Mouse (Mus musculus) lung, embryonic 15.5 days (tissue): ENCODE results near the gene Hsd11b1. TPM values are rescaled to one million over a fixed set of nuclear protein-coding genes. Genes with fewer than 3 reads are reported as not detected.

ENCODE experiments used
- ATAC-seq: fragments of 200-750 bp; cut with Nextera tagmentation; 2 replicates; pipeline ENCODE4 v1.8.0; 2017; ENCODE audit warnings: moderate number of reproducible peaks, borderline replicate concordance; ENCODE audit not compliant: low FRiP score, low TSS enrichment; ENCODE audit errors: extremely low read depth
- H3K27ac ChIP-seq: fragments of 300-500 bp; sonication (generic); 2 replicates; pipeline ENCODE4 v1.5.1; 2015; ENCODE audit warnings: moderate library complexity, mild to moderate bottlenecking, inconsistent platforms
- H3K27me3 ChIP-seq: fragments of 300-500 bp; sonication (generic); 2 replicates; pipeline ENCODE4 v1.6.1; 2015; ENCODE audit warnings: inconsistent platforms
- H3K36me3 ChIP-seq: fragments of 300-500 bp; sonication (generic); 2 replicates; pipeline ENCODE4 v1.6.1; 2015; ENCODE audit warnings: inconsistent platforms
- H3K4me1 ChIP-seq: fragments of 300-500 bp; sonication (generic); 2 replicates; pipeline ENCODE4 v1.6.1; 2015; ENCODE audit warnings: inconsistent platforms
- H3K4me2 ChIP-seq: fragments of 300-500 bp; sonication (generic); 2 replicates; pipeline ENCODE4 v1.6.1; 2015; ENCODE audit warnings: inconsistent platforms, mild to moderate bottlenecking, moderate library complexity
- H3K4me3 ChIP-seq: fragments of 300-500 bp; sonication (generic); 2 replicates; pipeline ENCODE4 v1.5.1; 2015; ENCODE audit warnings: mild to moderate bottlenecking, inconsistent platforms
- H3K9ac ChIP-seq: fragments of 300-500 bp; sonication (generic); 2 replicates; pipeline ENCODE4 v1.6.1; 2015; ENCODE audit warnings: inconsistent platforms
- H3K9me3 ChIP-seq: fragments of 300-500 bp; sonication (generic); 2 replicates; pipeline ENCODE4 v1.6.1; 2016; ENCODE audit warnings: inconsistent platforms
- WGBS: fragments of 180-500 bp; shearing (Covaris S2); methylation state at CpG from one replicate; pipeline ENCODE4 v1.1.7; 2015; 5-methylcytosine and 5-hydroxymethylcytosine counted together
- polyA plus RNA-seq: library from polyadenylated mRNA; unstranded; fragments of >200 nt; fragmentation: Nextera tagmentation; extraction: Ambion mirVana; gene quantifications from 2 replicates; pipeline ENCODE4 v1.2.1, GENCODE M21; 2015

Hsd11b1 gene
- polyA plus RNA-seq, 1 experiment from 2014 or later: 27.1 TPM

DNA sequence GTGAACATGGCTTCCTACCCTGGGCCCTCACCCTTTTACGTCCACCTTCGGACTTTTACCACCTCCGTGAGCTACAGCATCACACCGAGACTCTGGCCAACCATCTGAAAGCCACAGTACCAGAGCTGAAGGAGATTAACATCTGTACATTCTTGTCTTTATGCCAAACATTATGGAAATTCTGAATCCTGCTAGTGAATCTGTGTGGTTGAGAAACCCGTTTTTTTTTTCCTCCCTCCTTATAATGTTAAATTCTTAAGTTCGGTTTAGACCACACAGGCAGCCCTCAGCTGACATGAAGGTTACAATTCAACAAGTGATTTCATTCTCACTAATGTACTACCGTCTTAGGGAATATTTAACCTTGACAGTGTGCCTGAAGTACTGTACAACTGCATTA lies 28.9 kb downstream of the Hsd11b1 start:
- Histone ChIP-seq H3K4me2 (no peak overlapping the region), H3K27ac (no peak overlapping the region), H3K9me3 (no peaks in the 10 kb centered on the region), H3K27me3 (no peaks in the 10 kb centered on the region), H3K9ac (no peak overlapping the region), H3K4me3 (no peak overlapping the region), H3K4me1 (peaks cover 13% of the 10 kb centered on the region; the same call in 1 of the 2 replicates), H3K36me3 (no peaks in the 10 kb centered on the region)
- ATAC-seq: no peak
- WGBS: 66% methylated on average over 7 of the region's 7 CpGs

DNA sequence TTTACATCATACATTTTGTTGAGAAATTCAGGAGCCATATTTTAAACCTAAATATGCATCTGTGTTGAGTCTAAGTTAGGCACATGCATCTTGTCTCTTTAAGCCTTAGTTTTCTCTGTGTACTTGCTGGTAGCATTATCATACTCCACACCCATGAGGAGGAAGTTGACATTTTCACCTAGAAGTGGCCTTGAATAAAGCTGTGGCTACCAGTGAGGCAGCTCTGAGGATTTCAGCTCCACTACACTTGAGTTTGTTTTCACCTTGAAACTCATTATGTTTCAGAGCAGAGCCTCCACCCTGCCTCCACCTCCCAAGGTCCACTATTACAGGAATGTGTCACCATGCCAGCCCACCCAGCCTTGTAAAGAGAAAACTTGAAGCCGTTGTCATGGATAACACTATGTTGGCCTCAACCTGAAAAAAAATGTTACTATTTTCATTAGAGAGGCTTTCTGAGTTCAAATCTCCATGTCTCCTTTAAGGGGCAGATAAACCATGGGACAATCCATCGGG lies 29.7 kb downstream of the Hsd11b1 start:
- H3K36me3 ChIP-seq: no peaks in the 10 kb centered on the region
- H3K9me3 ChIP-seq: no peaks in the 10 kb centered on the region
- H3K4me1 ChIP-seq: peaks cover 16% of the 10 kb centered on the region; the same call in 1 of the 2 replicates
- no peak overlapping the region for H3K27ac ChIP-seq
- H3K4me2 ChIP-seq: no peak overlapping the region
- WGBS: 83% methylated on average over 2 of the region's 2 CpGs
- no peak overlapping the region for H3K4me3 ChIP-seq
- ATAC-seq: no peak
- H3K9ac ChIP-seq: no peak overlapping the region
- no peaks in the 10 kb centered on the region for H3K27me3 ChIP-seq

DNA sequence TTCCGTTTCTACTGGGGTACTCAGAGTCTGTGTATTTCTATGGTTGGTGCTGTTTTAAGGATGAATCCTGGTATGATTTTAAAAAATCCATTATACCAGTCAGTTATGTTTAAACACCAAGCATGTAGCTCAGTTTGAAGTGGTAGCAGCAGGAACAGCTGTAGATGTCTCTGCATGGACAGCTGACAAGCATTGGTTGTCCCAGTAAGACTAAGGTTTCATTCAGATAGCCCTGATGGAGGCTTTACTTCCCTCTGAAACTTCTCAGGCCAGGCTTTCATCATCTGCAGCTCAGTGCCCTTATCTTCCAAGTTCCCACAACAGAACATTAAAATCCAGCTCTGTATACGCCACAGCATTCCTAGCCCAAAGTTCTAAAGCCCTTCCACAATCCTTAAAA lies 31.1 kb downstream of the Hsd11b1 start:
- Histone ChIP-seq H3K4me2 (no peak overlapping the region), H3K27me3 (no peaks in the 10 kb centered on the region), H3K9ac (no peak overlapping the region), H3K27ac (no peak overlapping the region), H3K9me3 (no peaks in the 10 kb centered on the region), H3K36me3 (no peaks in the 10 kb centered on the region), H3K4me1 (peaks cover 16% of the 10 kb centered on the region; the same call in 1 of the 2 replicates), H3K4me3 (no peak overlapping the region)
- 83% methylated on average over 2 of the region's 2 CpGs for WGBS
- ATAC-seq: no peak

DNA sequence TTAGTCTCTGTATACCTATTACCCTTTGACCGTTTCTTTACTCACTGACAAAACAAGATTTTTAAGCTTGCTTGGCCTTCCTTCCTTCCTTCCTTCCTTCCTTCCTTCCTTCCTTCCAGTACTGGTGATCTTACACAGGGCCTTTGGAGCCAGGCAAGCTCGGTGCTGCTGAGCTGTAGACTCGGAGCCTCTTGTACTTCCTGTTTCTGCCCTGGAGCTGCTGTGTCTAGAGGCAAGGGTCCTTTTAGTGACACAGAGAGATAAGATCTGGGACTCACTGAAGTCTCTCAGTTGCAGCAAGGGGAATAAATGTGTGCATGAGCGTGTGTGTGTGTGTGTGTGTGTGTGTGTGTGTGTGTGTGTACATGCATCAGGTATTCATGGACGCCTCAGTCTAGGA lies 32.9 kb downstream of the Hsd11b1 start:
- no peaks in the 10 kb centered on the region for H3K27me3 ChIP-seq
- H3K36me3 ChIP-seq: no peaks in the 10 kb centered on the region
- H3K4me1 ChIP-seq: peaks cover 18% of the 10 kb centered on the region; the same call in 1 of the 2 replicates
- 34% methylated on average over 5 of the region's 5 CpGs for WGBS
- no peak overlapping the region for H3K4me2 ChIP-seq
- no peak overlapping the region for H3K4me3 ChIP-seq
- H3K27ac ChIP-seq: peak overlapping the region; percentile 65
- ATAC-seq: no peak
- no peaks in the 10 kb centered on the region for H3K9me3 ChIP-seq
- H3K9ac ChIP-seq: no peak overlapping the region

DNA sequence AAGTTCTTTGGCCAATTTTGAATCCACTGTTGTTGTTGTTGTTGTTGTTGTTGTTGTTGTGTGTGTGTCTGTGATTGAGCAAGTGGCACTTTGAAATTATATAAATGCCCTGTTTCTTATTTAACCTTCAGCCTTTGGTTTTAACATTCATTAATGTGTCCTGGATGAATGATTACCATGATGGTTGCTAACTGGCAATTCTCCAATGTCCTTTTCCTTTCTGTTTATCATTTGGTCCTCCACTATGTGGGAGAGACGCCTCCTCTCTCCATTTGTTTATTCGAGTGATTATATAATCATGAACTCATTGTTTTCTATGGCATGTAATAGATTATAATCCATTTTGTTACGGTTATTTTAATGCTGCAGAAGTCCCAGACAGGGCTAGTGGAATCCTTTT lies 33.3 kb downstream of the Hsd11b1 start:
- H3K9me3 ChIP-seq: no peaks in the 10 kb centered on the region
- H3K27ac ChIP-seq: peak overlapping the region; percentile 65
- ATAC-seq: 0 out of 2 replicates have a peak, but pooled peaks have one; percentile 55
- H3K4me3 ChIP-seq: no peak overlapping the region
- peaks cover 18% of the 10 kb centered on the region; the same call in 1 of the 2 replicates for H3K4me1 ChIP-seq
- 29% methylated on average over 3 of the region's 3 CpGs for WGBS
- no peaks in the 10 kb centered on the region for H3K36me3 ChIP-seq
- no peak overlapping the region for H3K4me2 ChIP-seq
- H3K27me3 ChIP-seq: no peaks in the 10 kb centered on the region
- H3K9ac ChIP-seq: no peak overlapping the region

DNA sequence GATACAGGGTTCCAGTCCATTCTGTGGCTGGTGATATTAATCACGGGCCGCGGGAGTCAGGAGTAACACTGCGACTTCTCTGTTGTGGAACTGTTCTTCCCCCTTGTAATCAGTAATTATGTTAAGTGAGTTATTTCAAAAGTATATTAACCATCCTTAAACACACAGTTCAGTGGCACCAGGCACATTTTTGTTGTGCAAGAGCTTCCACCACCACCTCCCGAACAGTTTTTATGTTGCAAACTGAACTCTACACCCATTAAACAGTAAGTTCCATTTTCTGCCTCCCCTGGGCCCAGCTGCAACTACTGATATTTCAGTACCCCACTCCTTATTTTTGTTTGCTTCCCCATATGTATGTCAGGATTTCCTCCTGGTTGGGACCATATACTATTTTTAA lies 34.3 kb downstream of the Hsd11b1 start:
- ATAC-seq: no peak
- H3K27me3 ChIP-seq: no peaks in the 10 kb centered on the region
- no peak overlapping the region for H3K27ac ChIP-seq
- H3K4me2 ChIP-seq: no peak overlapping the region
- H3K9me3 ChIP-seq: no peaks in the 10 kb centered on the region
- H3K4me1 ChIP-seq: peaks cover 18% of the 10 kb centered on the region; the same call in 1 of the 2 replicates
- H3K9ac ChIP-seq: no peak overlapping the region
- 78% methylated on average over 5 of the region's 5 CpGs for WGBS
- no peak overlapping the region for H3K4me3 ChIP-seq
- no peaks in the 10 kb centered on the region for H3K36me3 ChIP-seq

DNA sequence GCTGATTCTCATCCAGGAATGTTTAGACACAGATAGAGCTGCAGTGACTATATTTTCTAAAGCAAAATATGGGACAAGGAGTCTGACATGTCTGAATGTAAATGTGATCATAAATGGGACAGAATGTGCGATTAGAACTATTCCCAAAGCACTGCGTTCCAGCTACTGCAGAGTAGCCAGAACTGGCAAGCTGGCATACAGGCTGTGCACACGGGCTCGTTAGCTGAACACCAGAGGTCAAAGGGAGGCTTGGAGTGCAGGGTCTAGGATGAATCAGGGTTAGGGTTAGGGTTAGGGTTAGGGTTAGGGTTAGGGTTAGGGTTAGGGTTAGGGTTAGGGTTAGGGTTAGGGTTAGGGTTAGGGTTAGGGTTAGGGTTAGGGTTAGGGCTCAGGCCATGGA lies 36.3 kb downstream of the Hsd11b1 start:
- Histone ChIP-seq H3K4me3 (no peak overlapping the region), H3K9me3 (no peaks in the 10 kb centered on the region), H3K4me2 (no peak overlapping the region), H3K36me3 (no peaks in the 10 kb centered on the region), H3K9ac (no peak overlapping the region), H3K4me1 (peaks cover 18% of the 10 kb centered on the region; the same call in 1 of the 2 replicates), H3K27me3 (no peaks in the 10 kb centered on the region), H3K27ac (no peak overlapping the region)
- 80% methylated on average over 4 of the region's 4 CpGs for whole genome bisulfite sequencing
- no peak for ATAC-seq

DNA sequence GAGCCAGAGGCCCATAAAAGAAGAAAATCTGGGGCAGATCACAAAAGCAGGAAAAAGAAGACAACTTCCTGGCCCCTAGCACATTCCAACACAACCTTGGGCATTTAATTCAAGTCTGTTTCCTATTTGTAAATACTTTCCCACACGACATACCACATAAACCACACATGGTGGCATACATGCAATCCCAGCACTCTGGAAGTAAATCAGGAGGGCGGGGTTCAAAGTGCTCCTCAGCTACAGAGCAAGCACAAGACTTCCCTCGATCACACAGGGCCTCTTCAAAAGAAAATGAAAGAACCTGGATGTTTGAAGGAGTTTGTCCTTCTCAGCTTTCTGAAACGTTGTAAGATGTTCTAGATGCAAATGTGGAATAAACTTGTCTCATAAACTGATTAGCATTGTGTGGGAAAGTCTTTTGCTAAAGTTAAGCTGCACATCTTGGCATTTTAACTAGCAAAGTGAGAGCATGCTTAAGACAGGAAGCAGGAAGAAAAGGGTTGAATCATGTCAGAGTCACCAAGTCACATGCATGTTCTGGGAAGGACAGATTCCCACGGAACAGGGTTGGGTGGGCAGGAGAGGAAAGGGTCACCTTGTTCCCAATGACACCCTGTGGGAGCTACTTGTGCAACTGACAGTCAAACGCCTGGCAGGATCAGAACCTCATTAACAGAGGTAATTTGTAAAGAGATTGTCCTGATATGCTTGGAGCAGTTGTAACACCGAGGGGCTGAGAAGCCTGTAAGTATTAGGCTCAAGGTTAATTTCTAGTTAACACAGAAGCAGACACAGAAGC lies 37.0 kb downstream of the Hsd11b1 start:
- Histone ChIP-seq H3K9me3 (no peaks in the 10 kb centered on the region), H3K4me3 (no peak overlapping the region), H3K9ac (no peak overlapping the region), H3K27me3 (no peaks in the 10 kb centered on the region), H3K4me2 (no peak overlapping the region), H3K36me3 (no peaks in the 10 kb centered on the region), H3K4me1 (peaks cover 18% of the 10 kb centered on the region; the same call in 1 of the 2 replicates), H3K27ac (no peak overlapping the region)
- no peak for ATAC-seq
- WGBS: 32% methylated on average over 7 of the region's 7 CpGs

DNA sequence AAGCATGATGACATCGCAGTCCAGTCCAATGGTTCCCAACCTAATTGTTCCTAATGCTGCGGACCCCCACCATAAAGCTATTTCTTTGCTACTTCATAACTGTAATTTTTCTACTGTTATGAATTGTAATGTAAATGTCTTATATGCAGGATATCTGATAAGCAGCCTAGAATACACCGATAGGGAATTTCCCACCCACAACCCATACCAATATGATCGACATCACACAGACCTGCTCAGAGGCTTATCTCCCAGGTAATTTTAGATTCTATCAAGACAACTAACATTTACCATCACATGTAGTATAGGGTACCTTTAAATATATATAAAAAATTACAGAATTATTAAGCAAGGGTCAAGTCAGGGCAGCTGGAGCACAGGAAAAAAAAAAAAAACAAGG lies 37.8 kb downstream of the Hsd11b1 start:
- Histone ChIP-seq H3K4me3 (no peak overlapping the region), H3K4me1 (peaks cover 17% of the 10 kb centered on the region; the same call in 1 of the 2 replicates), H3K9ac (no peak overlapping the region), H3K9me3 (no peaks in the 10 kb centered on the region), H3K27me3 (no peaks in the 10 kb centered on the region), H3K27ac (no peak overlapping the region), H3K36me3 (no peaks in the 10 kb centered on the region), H3K4me2 (no peak overlapping the region)
- WGBS: 89% methylated on average over 4 of the region's 4 CpGs
- no peak for ATAC-seq

DNA sequence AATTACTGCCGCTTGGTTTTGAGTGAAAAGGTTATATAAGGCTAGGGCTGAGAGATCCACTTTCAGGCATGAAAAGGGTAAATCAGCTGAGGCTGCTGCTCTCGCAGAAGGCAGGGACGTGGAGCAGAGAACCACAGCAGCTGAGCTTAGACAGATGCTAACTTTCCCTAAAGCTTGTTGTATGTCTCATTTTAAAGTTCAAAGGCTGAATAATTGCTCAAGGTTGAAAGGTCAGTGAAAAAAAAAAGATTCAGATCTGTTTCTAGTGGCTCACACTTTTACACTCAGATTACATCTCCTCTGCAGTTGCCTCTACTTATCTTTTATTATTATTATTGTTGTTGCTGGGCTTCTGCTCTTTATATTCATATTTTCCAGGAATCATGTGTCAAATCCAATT lies 38.3 kb downstream of the Hsd11b1 start:
- no peak overlapping the region for H3K27ac ChIP-seq
- no peak overlapping the region for H3K4me3 ChIP-seq
- no peak overlapping the region for H3K4me2 ChIP-seq
- H3K9me3 ChIP-seq: no peaks in the 10 kb centered on the region
- H3K27me3 ChIP-seq: no peaks in the 10 kb centered on the region
- peaks cover 11% of the 10 kb centered on the region; the same call in 1 of the 2 replicates for H3K4me1 ChIP-seq
- no peak for ATAC-seq
- 42% methylated on average over 3 of the region's 3 CpGs for WGBS
- H3K36me3 ChIP-seq: no peaks in the 10 kb centered on the region
- no peak overlapping the region for H3K9ac ChIP-seq

DNA sequence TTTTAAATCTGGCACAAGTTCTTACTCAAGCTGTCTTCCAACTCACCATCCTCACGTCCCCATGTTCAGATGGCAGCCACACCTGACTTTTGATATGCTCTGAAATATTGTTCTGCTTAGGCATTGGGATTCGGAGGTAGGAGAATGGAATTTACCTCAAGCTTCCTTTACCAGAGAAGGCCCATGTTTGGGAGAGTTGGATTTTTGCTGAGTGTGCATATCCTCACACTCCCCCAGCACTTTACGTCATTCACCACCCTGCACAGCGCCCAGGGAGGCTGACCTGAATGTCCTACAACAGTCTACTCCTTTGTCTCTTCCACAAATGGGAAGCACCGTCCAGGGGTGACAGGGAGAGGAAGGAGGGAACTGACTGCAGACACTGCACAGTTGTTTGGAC lies 43.5 kb downstream of the Hsd11b1 start:
- Histone ChIP-seq H3K27ac (no peak overlapping the region), H3K36me3 (no peaks in the 10 kb centered on the region), H3K4me2 (no peak overlapping the region), H3K4me3 (no peak overlapping the region), H3K4me1 (no peaks in the 10 kb centered on the region), H3K9me3 (no peaks in the 10 kb centered on the region), H3K27me3 (no peaks in the 10 kb centered on the region), H3K9ac (no peak overlapping the region)
- ATAC-seq: no peak
- WGBS: 54% methylated on average over 5 of the region's 5 CpGs

DNA sequence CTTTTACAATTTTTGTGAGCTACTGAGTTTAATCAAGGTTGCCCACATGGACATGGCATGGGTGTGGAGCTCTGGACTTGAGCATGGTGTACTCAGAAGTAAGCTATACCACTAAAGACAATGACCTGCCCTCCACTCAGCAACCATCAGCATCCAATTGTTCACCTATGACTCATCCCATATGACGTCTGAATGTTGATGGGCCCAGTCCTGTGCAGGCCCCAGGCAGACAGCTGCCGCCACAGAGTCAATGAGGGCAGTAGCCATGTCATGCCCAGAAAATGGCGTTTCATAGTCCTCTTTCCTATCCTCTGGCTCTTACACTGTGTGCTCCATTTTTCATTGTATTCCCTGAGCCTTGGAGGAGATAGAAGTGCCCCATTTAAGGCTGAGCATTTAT lies 47.9 kb downstream of the Hsd11b1 start:
- 59% methylated on average over 3 of the region's 3 CpGs for WGBS
- Histone ChIP-seq H3K4me1 (no peaks in the 10 kb centered on the region), H3K4me2 (no peak overlapping the region), H3K9me3 (no peaks in the 10 kb centered on the region), H3K9ac (no peak overlapping the region), H3K27ac (no peak overlapping the region), H3K27me3 (no peaks in the 10 kb centered on the region), H3K36me3 (no peaks in the 10 kb centered on the region), H3K4me3 (no peak overlapping the region)
- ATAC-seq: no peak
